Mouse (Mus musculus): ENCODE measurements around the gene Fam193a. TPM values are rescaled to one million over a fixed set of nuclear protein-coding genes. Genes with fewer than 3 reads are reported as not detected.

The Fam193a gene
- total and polyA plus RNA-seq, 3 experiments: 24.5 to 50.3 (median 36.6) TPM

DNA sequence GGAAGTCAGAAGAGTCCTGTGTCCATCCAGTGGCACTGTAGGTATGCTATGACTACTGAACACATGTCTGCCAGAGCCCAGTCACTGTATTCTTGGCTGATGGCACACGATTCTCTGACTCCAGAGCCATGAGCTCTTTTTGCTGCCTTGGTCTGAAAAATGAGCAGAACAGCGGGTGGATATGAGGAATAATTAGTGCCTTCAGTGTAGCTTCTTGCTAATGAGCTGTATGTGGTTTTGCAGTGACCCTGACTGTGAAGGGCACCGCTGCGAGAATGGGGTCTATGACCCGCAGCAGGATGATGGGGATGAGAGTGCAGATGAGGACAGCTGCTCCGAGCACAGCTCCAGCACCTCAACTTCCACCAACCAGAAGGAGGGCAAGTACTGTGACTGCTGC, 92.1 kb downstream of the Fam193a start:
- DNase-seq: no peak

DNA sequence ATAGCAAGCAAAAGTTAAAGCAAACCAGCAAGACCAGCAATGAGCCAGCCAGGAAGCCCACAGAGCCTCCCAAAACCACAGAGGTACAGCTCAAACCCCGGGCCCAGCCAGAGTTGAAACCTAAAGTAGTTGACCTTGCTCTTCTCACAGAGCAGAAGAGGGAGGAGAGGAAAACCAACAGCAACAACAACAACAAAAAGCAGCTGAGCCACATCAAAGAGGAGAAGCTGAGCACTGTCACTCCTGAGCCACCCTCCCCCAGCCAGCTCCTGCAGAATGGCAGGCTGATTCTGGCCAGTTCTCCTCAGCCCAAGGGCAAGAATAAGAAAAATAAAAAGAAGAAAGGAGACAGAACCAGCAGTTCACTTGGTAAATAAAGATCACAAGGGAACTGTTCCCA, 96.3 kb downstream of the Fam193a start:
- peak; percentile 41 for DNase-seq

DNA sequence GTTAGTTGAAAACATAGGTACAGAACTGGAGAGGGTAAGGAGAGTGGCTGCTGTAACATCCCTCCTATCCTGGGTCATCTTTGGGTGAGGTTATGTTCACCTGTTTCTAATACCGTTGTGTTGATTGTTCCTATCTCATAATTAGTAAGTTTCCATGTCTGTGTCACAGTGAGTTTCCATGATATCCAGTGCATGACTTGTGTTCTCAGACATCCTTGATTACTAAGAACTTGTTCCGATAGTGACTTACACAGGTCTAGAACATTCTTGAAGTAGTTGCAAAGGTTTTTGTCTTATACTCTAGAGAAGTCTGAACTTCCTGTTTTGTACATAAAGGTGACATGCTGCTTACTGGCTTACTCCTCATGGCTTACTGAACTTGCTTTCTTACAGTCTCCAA, 96.9 kb downstream of the Fam193a start:
- DNase-seq: no peak

GRCm38 (mm10) chr5:34468039-34468775, 98.5 kb downstream of the Fam193a start:
- no peak for DNase-seq

DNA sequence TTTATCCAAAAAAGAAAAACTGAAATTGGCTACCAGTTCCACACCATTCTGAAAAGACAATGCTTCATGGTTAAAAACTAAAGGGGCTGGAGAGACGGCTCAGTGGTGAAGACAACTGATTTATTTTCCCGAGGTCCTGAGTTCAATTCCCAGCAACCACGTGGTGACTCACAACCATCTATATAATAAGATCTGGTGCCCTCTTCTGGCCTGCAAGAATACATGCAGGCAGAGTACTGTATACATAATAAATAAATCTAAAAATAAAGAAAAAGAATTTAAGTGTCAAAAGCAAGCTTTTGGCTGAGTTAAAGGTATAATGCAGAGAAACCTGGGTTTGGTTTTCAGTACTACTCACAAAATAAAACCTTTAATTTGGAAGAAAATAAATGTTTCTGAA, 111.2 kb downstream of the Fam193a start:
- DNase-seq: no peak

GRCm38 (mm10) chr5:34485731-34486130, 116.0 kb downstream of the Fam193a start:
- no peak for DNase-seq

DNA sequence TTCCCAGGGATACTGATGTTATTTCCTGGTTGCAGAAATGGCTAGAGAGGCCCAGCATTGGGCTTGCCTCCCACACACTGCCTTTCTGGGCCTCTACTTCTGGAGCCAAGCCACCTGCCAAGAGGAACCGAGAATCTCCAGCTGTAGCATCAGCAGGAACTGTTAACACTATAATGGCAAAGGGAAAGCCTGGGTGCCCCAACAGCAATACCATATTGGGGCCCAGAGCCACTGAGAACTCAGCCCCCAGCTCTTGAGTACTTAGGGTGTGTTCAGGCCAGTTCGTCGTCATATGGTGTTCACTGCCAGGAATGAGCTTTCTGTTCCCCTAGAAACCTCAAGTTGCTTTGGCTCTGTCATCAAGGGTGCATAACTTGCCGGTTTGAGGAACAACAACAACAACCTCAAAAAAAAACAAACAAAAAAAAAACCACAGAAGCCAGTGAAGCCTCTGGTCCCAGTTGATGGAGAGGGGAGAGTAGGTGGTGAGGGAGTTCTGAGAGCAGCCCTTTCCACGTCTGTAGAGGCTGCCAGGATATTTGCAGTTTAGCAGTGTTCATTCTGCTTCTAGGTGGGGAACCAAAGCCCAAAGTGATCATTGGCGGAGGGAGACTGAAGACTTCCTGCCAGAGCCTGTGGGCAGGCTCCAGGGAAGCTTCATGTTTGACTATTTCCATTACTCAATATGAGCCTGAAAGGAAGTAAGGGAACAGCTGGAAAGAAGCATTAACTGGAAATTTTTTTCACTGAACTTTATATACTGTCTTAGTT, 117.8 kb downstream of the Fam193a start:
- no peak for DNase-seq

DNA sequence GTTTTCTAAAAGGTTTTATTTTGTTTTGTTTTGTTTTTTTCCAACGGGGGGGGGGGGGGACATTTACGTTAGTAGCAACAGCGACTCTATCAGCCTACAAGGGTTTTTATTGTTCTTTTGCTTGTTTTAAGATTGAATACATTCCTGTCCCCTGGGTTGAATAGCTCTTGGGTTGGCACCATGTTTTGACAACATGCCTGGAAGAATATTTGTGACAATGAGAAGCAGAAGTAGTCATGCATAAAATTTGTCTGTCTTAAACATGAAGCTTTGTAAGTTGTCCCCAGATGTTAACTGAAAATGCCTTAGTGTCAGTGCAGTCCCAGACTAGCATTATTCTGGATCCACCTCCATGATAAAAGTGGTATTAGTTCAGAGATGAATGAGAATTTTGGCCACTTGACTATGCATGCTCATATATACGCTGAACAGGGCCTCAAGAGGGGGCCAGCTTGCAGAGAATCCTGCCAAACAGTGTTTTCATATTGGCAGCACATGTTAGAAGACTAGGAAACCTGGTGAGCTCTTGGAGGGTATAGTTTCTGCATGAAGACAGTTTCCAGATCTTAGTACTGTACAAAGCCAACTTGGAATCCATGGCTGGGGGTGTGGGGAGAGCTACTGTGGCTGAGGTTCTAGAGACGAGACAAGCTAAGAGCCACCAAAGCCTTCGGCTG, 119.1 kb downstream of the Fam193a start:
- DNase-seq: no peak

DNA sequence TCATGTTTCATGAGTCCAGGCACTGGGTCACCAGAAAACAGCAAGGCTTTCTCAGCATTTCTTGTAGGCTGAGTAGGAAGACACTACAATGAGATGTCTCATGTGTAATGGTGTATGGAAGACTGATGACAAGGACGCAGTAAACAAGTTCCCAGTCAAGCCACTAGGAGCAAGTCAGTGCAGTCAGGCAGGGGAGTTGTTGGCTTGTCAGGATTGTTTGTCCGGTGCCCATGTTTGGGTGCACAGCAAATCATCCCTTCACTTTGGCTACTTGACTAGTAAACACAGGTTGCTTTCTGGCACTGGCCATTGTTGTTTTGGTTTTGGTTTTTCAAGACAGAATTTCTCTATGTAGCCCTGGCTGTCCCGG, 119.7 kb downstream of the Fam193a start:
- no peak for DNase-seq

GRCm38 (mm10) chr5:34496745-34497144, 127.0 kb downstream of the Fam193a start:
- no peak for DNase-seq

GRCm38 (mm10) chr5:34500886-34501285, 131.2 kb downstream of the Fam193a start:
- no peak for DNase-seq

DNA sequence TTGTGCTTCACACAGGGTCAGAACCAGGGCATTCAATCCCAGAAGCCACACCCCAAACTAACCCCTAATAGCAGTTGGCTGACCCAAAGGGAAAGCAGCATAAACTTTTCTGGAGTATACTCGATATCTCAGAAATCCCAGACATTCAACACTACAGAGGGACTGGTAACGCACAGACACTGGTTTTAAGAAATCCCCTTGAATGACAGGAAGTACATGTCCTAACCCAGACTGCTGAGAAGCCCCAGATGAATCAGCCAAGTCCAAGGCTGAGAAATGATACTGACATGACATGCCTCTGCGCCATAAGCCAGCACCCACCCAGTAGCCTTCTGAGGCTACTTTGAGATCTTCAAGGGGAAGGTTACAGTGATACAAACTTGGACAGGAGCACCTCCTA, 131.9 kb downstream of the Fam193a start:
- peak; percentile 59 for DNase-seq

- no peak for DNase-seq
These were observed 132.7 kb downstream of the Fam193a start for GRCm38 (mm10) chr5:34502411-34502810.

DNA sequence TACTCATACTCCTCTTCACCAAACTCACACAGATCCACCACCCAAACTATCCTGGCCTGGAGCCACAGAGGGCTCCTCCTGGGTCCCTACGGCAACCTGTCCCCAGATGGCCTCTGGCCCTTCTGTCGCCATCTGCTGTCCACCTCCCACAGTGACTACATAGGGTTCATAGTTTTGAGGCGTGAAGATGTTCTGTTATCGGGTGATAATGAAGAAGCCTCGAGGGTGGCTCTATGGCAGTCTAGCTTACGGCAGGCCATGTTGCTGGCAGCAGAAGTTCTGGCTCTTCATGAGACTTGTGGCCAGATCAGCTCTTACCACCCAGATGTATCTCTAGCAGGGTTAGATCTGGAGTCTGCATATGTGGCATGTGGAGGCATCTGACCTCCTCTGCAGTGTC, 133.1 kb downstream of the Fam193a start:
- DNase-seq: no peak

DNA sequence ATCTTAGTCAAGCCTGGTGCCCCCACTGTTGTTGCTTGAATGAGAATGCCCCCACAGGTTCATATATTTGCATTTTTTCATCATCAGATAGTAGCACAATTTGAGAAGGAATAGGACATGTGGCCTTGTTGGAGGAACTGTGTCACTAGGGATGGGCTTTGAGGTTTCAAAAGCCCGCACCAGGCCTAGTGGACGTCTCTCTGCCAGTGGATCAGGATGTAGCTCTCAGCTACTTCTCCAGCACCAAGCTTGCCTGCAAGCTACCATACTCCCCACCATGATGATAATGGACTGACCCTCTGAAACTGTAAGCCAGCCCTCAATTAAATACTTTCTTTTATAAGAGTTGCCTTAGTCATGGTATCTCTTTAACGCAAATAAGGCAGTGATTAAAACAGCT, 142.8 kb downstream of the Fam193a start:
- DNase-seq: no peak

GRCm38 (mm10) chr5:34513466-34514217, 143.9 kb downstream of the Fam193a start, which contains the start of gene Tnip2:
Tnip2 (minus strand) TSS chr5:34513991.
- peak; percentile 99 for DNase-seq

DNA sequence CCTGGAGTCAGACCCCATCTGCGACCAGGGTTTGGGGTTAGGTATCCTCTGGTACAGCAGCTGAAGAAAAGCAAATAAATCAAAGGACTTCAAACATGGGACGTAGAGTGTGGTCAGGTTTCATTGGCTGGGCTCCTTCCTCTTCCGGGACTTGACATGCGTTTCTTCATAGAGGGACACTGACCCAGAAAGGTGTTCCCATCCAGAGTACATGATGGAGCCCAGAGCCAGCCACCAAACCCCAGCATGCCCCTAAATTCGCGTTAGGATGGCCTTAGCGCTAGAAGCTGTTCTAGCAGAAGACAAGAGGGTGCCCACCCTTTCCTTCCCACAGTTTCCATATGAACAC, 144.5 kb downstream of the Fam193a start:
- DNase-seq: no peak

DNA sequence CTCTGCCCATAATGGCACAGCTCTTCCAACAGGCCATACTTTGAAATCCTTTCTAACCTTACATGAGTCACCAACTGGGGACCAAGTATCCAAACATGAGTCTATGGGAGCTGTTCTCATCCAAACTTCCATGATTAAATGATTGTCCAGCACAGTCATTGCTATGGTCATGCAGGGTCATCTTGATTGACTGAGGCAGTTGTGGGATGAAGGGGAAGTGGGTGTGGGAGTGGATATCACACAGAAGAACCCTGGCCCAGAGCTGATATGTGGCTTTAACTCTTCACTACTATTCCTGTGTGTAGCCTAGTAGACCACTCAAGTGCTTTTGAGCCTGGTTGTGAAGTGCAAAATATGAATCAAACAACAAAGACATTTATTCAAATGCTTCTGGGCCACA, 145.4 kb downstream of the Fam193a start:
- no peak for DNase-seq

- DNase-seq: peak; percentile 86
These were observed 148.2 kb downstream of the Fam193a start for GRCm38 (mm10) chr5:34517913-34518312.

- DNase-seq: no peak
These were observed 149.7 kb downstream of the Fam193a start for GRCm38 (mm10) chr5:34519389-34519910.

GRCm38 (mm10) chr5:34520458-34521209, 150.9 kb downstream of the Fam193a start:
- no peak for DNase-seq
